Mouse (Mus musculus): Measurements from ENCODE around the gene Odf3b. TPM values are rescaled to one million over a fixed set of nuclear protein-coding genes. Genes with fewer than 3 reads are reported as not detected.

The Odf3b gene
- polyA plus RNA-seq, 1 experiment, result not detected

DNA sequence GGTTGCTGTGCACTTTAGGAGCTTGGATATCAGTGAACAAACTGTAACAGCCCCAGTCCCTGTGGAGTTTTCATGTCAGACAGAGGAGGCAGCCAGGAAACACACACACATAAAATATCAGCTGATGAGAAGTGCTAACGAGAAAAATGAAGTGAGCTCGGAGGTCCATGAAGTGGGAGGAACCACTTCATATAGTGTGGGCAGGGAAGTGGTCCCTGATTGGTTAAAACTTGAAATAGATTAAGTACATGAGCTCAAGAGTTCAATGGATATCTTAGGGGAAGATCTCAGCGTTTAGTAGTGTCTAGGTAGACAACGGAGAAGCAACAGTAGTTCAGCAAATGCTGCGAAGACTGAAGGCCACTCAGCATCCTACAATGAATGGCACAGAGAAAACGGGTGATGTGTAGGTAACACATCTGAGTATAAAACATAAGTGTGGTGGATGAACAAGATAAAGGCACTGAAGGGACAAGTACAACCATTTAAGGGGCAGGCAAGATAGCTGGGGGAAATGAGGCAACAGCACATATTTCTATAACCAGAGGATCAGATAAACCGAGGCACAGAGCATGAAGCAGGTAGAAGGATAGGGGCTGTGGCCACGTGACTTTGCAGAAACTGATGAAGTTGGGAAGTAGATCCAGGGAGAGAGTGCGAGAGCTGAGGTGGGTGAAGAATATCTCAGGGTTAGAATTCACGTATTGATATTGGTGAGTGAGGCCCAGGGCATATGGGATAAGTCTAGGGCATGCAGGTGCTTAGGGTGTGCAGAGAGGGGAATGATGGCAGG is 25.9 kb upstream of the Odf3b start:
- Histone ChIP-seq H3K4me3 (no peak overlapping the region), H3ac (ENCODE audit: control insufficient read depth, insufficient read length) (no peak overlapping the region), H3K36me3 (ENCODE audit: control insufficient read depth, insufficient read depth) (no peaks in the 10 kb centered on the region), H3K79me2 (ENCODE audit: control insufficient read depth, insufficient read depth) (no peaks in the 10 kb centered on the region), H3K4me2 (ENCODE audit: low read depth) (no peak overlapping the region), H3K27me3 (ENCODE audit: control insufficient read depth, insufficient read depth, insufficient read length) (no peaks in the 10 kb centered on the region)
- TF ChIP-seq MYOD1 (IDR thresholded peaks at IDR 0.05; ENCODE audit: control insufficient read depth in 1 of 3, insufficient read length in 2 of 3, low read depth in 2 of 3) (no peak), CEBPB (IDR thresholded peaks at IDR 0.05; ENCODE audit: insufficient read depth, poor library complexity, severe bottlenecking) (no peak), MAX (IDR thresholded peaks at IDR 0.05; ENCODE audit: low read depth) (no peak), SRF (IDR thresholded peaks at IDR 0.05; ENCODE audit: control insufficient read depth, insufficient read length, low read depth) (no peak), POLR2A (IDR thresholded peaks at IDR 0.05; ENCODE audit: insufficient read length, low read depth) (no peak), TCF12 (IDR thresholded peaks at IDR 0.05; ENCODE audit: insufficient read depth, poor library complexity, severe bottlenecking) (no peak), MYOG (IDR thresholded peaks at IDR 0.05; ENCODE audit: control insufficient read depth in 1 of 3, insufficient read depth in 1 of 3, insufficient read length in 2 of 3, low read depth in 2 of 3) (no peak), USF1 (IDR thresholded peaks at IDR 0.05; ENCODE audit: low read depth) (no peak), TCF3 (IDR thresholded peaks at IDR 0.05; ENCODE audit: insufficient read length, low read depth) (no peak), POLR2AphosphoS2 (IDR thresholded peaks at IDR 0.05; ENCODE audit: insufficient read length, low read depth) (no peak), REST (IDR thresholded peaks at IDR 0.05; ENCODE audit: insufficient read depth, insufficient read length) (no peak), E2F4 (IDR thresholded peaks at IDR 0.05; ENCODE audit: insufficient read depth) (no peak)

DNA sequence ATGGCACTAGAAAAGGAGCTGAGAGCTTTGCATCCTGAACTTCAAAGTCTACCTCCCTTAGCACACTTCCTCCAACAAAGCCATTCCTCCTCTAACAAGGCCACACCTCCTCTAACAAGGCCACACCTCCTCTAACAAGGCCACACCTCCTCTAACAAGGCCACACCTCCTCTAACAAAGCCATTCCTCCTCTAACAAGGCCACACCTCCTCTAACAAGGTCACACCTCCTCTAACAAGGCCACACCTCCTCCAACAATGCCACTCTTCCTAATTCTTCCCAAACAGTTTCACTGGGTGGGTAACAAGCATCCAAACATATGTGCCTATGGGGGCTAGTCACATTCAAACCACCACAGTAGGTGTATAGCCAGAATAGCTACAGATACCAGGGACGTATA is 23.4 kb upstream of the Odf3b start:
- peaks cover 15% of the 10 kb centered on the region for H3K27me3 ChIP-seq (ENCODE audit: control insufficient read depth, insufficient read depth, insufficient read length)
- no peak for TF ChIP-seq REST (IDR thresholded peaks at IDR 0.05; ENCODE audit: insufficient read depth, insufficient read length)
- no peak for TF ChIP-seq SRF (IDR thresholded peaks at IDR 0.05; ENCODE audit: control insufficient read depth, insufficient read length, low read depth)
- TF ChIP-seq CEBPB (IDR thresholded peaks at IDR 0.05; ENCODE audit: insufficient read depth, poor library complexity, severe bottlenecking), result no peak
- no peak for TF ChIP-seq USF1 (IDR thresholded peaks at IDR 0.05; ENCODE audit: low read depth)
- TF ChIP-seq POLR2AphosphoS2 (IDR thresholded peaks at IDR 0.05; ENCODE audit: insufficient read length, low read depth), result no peak

DNA sequence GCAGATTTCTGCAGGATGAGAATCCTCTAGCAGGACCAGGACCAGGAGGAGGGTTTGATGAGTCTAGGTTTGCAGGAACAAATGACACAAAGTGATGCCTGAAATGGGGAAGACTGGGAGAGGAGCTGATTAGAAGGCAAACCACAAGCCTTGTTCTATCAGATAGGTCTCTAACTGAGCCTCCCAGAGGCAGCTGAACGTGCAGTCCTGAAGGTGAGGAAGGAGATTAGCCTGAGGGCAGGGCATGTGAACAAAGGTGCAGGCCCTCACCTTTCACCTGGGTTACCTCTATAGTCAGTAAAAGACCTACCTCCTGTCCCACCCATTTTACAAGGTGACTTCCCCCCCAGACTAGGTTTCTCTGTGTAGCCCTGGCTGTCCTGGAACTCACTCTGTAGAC is 20.6 kb upstream of the Odf3b start:
- no peak overlapping the region for H3K4me2 ChIP-seq (ENCODE audit: low read depth)
- H3K27me3 ChIP-seq (ENCODE audit: control insufficient read depth, insufficient read depth, insufficient read length), result peaks cover 35% of the 10 kb centered on the region
- H3ac ChIP-seq (ENCODE audit: control insufficient read depth, insufficient read length), result no peak overlapping the region
- H3K79me2 ChIP-seq (ENCODE audit: control insufficient read depth, insufficient read depth), result no peaks in the 10 kb centered on the region
- H3K4me3 ChIP-seq, result no peak overlapping the region
- no peaks in the 10 kb centered on the region for H3K36me3 ChIP-seq (ENCODE audit: control insufficient read depth, insufficient read depth)
- no peak for TF ChIP-seq TCF3 (IDR thresholded peaks at IDR 0.05; ENCODE audit: insufficient read length, low read depth)
- no peak for TF ChIP-seq REST (IDR thresholded peaks at IDR 0.05; ENCODE audit: insufficient read depth, insufficient read length)

More for the DNA sequence above, 23.4 kb upstream of the Odf3b start:
- no peaks in the 10 kb centered on the region for H3K79me2 ChIP-seq (ENCODE audit: control insufficient read depth, insufficient read depth)
- no peak overlapping the region for H3ac ChIP-seq (ENCODE audit: control insufficient read depth, insufficient read length)
- H3K4me3 ChIP-seq, result no peak overlapping the region
- no peak overlapping the region for H3K4me2 ChIP-seq (ENCODE audit: low read depth)
- no peaks in the 10 kb centered on the region for H3K36me3 ChIP-seq (ENCODE audit: control insufficient read depth, insufficient read depth)

DNA sequence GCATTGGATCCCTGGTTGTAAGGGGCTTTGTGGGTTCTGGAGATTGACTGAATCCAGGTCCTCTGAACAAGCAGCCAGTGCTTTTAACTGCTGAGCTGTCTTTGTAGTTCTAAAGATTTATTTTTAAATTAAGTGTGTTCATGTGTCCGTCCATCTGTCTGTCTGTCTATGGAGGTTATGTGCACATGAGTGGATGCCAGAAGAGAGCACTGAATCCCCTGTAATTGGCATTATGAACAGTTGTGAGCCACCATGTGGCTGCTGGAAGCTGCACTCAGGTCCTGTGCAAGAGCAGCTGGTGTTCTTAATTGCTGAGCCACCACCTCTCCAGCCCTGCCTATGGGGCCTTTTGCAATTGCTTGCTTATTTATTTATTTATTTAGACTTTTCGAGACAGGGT is 19.1 kb upstream of the Odf3b start:
- no peak for TF ChIP-seq MYOG (IDR thresholded peaks at IDR 0.05; ENCODE audit: control insufficient read depth in 1 of 3, insufficient read depth in 1 of 3, insufficient read length in 2 of 3, low read depth in 2 of 3)
- no peak for TF ChIP-seq CEBPB (IDR thresholded peaks at IDR 0.05; ENCODE audit: insufficient read depth, poor library complexity, severe bottlenecking)
- no peak for TF ChIP-seq REST (IDR thresholded peaks at IDR 0.05; ENCODE audit: insufficient read depth, insufficient read length)
- no peak for TF ChIP-seq MYOD1 (IDR thresholded peaks at IDR 0.05; ENCODE audit: control insufficient read depth in 1 of 3, insufficient read length in 2 of 3, low read depth in 2 of 3)
- TF ChIP-seq POLR2A (IDR thresholded peaks at IDR 0.05; ENCODE audit: insufficient read length, low read depth), result no peak
- no peak for TF ChIP-seq TCF12 (IDR thresholded peaks at IDR 0.05; ENCODE audit: insufficient read depth, poor library complexity, severe bottlenecking)
- TF ChIP-seq SRF (IDR thresholded peaks at IDR 0.05; ENCODE audit: control insufficient read depth, insufficient read length, low read depth), result no peak
- no peak overlapping the region for H3ac ChIP-seq (ENCODE audit: control insufficient read depth, insufficient read length)
- no peaks in the 10 kb centered on the region for H3K79me2 ChIP-seq (ENCODE audit: control insufficient read depth, insufficient read depth)
- peaks cover 35% of the 10 kb centered on the region for H3K27me3 ChIP-seq (ENCODE audit: control insufficient read depth, insufficient read depth, insufficient read length)
- no peaks in the 10 kb centered on the region for H3K36me3 ChIP-seq (ENCODE audit: control insufficient read depth, insufficient read depth)
- H3K4me3 ChIP-seq, result no peak overlapping the region
- H3K4me2 ChIP-seq (ENCODE audit: low read depth), result no peak overlapping the region

DNA sequence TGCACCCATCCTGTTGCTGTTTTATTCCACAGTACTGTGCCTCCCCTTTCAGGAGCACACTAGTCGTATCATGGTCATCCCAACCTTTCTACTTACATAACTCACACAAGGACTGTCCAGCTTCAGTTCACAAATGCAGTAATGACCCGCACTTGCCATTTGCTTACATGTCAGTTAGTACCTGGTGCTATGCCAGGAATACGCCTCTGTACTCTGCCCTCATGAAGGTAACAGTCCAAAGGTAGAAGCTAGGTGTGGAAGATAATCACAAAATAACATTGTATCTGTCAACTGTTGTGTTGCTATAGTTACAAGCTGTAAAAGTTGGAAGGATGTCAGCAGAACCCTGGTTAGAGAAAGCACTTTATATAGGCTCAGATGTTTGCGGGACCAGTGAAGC is 17.8 kb upstream of the Odf3b start:
- Histone ChIP-seq H3K79me2 (ENCODE audit: control insufficient read depth, insufficient read depth) (no peaks in the 10 kb centered on the region), H3K4me2 (ENCODE audit: low read depth) (no peak overlapping the region), H3K36me3 (ENCODE audit: control insufficient read depth, insufficient read depth) (no peaks in the 10 kb centered on the region), H3ac (ENCODE audit: control insufficient read depth, insufficient read length) (no peak overlapping the region), H3K27me3 (ENCODE audit: control insufficient read depth, insufficient read depth, insufficient read length) (peaks cover 46% of the 10 kb centered on the region), H3K4me3 (no peak overlapping the region)
- TF ChIP-seq E2F4 (IDR thresholded peaks at IDR 0.05; ENCODE audit: insufficient read depth), result no peak
- no peak for TF ChIP-seq REST (IDR thresholded peaks at IDR 0.05; ENCODE audit: insufficient read depth, insufficient read length)
- no peak for TF ChIP-seq USF1 (IDR thresholded peaks at IDR 0.05; ENCODE audit: low read depth)
- no peak for TF ChIP-seq TCF3 (IDR thresholded peaks at IDR 0.05; ENCODE audit: insufficient read length, low read depth)
- TF ChIP-seq POLR2A (IDR thresholded peaks at IDR 0.05; ENCODE audit: insufficient read length, low read depth), result no peak
- TF ChIP-seq MAX (IDR thresholded peaks at IDR 0.05; ENCODE audit: low read depth), result no peak
- TF ChIP-seq MYOG (IDR thresholded peaks at IDR 0.05; ENCODE audit: control insufficient read depth in 1 of 3, insufficient read depth in 1 of 3, insufficient read length in 2 of 3, low read depth in 2 of 3), result no peak
- no peak for TF ChIP-seq TCF12 (IDR thresholded peaks at IDR 0.05; ENCODE audit: insufficient read depth, poor library complexity, severe bottlenecking)
